Mouse (Mus musculus) intestine, embryonic 16.5 days (tissue): ENCODE measurements at regions not wholly inside any gene's neighbourhood (a gene's known extent, or its start where the extent isn't known, plus 50 kb on each side); places are given as distances from the start of the nearest gene placed in this dataset.
A peak's percentile ranks its signal among the peaks of the same experiment; 100 is the strongest.

Source experiments
- ATAC-seq: fragments of 200-750 bp; cut with Nextera tagmentation; 2 replicates; pipeline ENCODE4 v1.8.0; 2017; ENCODE audit warnings: moderate TSS enrichment, moderate library complexity
- H3K27ac ChIP-seq: fragments of 300-500 bp; sonication (generic); 2 replicates; pipeline ENCODE4 v1.5.1; 2014; ENCODE audit warnings: mild to moderate bottlenecking, low read length
- H3K27me3 ChIP-seq: fragments of 300-500 bp; sonication (generic); replicated peaks from 2 replicates; pipeline ENCODE4 v1.6.1; 2014; ENCODE audit warnings: low read length, control low read depth, mixed read lengths; ENCODE audit not compliant: control insufficient read depth, insufficient read depth
- H3K36me3 ChIP-seq: fragments of 300-500 bp; sonication (generic); 2 replicates; pipeline ENCODE4 v1.6.1; 2014; ENCODE audit warnings: low read length, control low read depth; ENCODE audit not compliant: control insufficient read depth, insufficient read depth
- H3K4me1 ChIP-seq: fragments of 300-500 bp; sonication (generic); 2 replicates; pipeline ENCODE4 v1.6.1; 2014; ENCODE audit warnings: low read length, control low read depth, mixed read lengths; ENCODE audit not compliant: control insufficient read depth, insufficient read depth
- H3K4me2 ChIP-seq: fragments of 300-500 bp; sonication (generic); 2 replicates; pipeline ENCODE4 v1.6.1; 2014; ENCODE audit warnings: low read depth, low read length, control low read depth
- H3K4me3 ChIP-seq: fragments of 300-500 bp; sonication (generic); 2 replicates; pipeline ENCODE4 v1.5.1; 2014; ENCODE audit warnings: mild to moderate bottlenecking, low read length
- H3K9ac ChIP-seq: fragments of 300-500 bp; sonication (generic); 2 replicates; pipeline ENCODE4 v1.6.1; 2014; ENCODE audit warnings: low read depth, low read length
- H3K9me3 ChIP-seq: fragments of 300-500 bp; sonication (generic); 2 replicates; pipeline ENCODE4 v1.6.1; 2016; ENCODE audit warnings: low read length, control low read depth; ENCODE audit not compliant: control insufficient read depth
- WGBS: fragments of 180-500 bp; shearing (Covaris S2); extraction: QIAGEN DNeasy Blood & Tissue Kit; methylation state at CpG from one replicate; pipeline ENCODE4 v1.1.7; 2014; 5-methylcytosine and 5-hydroxymethylcytosine counted together

- Histone ChIP-seq H3K36me3 (no peaks in the 10 kb centered on the region), H3K4me2 (no peak overlapping the region), H3K4me3 (no peak overlapping the region), H3K9ac (no peak overlapping the region), H3K9me3 (no peaks in the 10 kb centered on the region), H3K27ac (no peak overlapping the region), H3K4me1 (no peaks in the 10 kb centered on the region), H3K27me3 (no peaks in the 10 kb centered on the region)
- 56% methylated on average over 5 of the region's 5 CpGs for WGBS
- ATAC-seq = no peak
These were observed 139.8 kb upstream of the Erbb4 start for GRCm38 (mm10) chr1:69247691-69248090.

GRCm38 (mm10) chr1:69242289-69242909 is 134.5 kb upstream of the Erbb4 start:
- no peaks in the 10 kb centered on the region for H3K27me3 ChIP-seq
- H3K9ac ChIP-seq = no peak overlapping the region
- peak overlapping the region; percentile 66 for H3K4me2 ChIP-seq
- no peaks in the 10 kb centered on the region for H3K4me1 ChIP-seq
- no peak overlapping the region for H3K4me3 ChIP-seq
- H3K27ac ChIP-seq = no peak overlapping the region
- ATAC-seq = no peak
- no peaks in the 10 kb centered on the region for H3K9me3 ChIP-seq
- WGBS = 80% methylated on average over 3 of the region's 3 CpGs
- no peaks in the 10 kb centered on the region for H3K36me3 ChIP-seq

- Histone ChIP-seq H3K4me1 (no peaks in the 10 kb centered on the region), H3K4me3 (peak overlapping the region; percentile 43), H3K9ac (peak overlapping the region; percentile 51; the same call in 1 of the 2 replicates), H3K36me3 (no peaks in the 10 kb centered on the region), H3K4me2 (peak overlapping the region; percentile 66), H3K27ac (no peak overlapping the region), H3K27me3 (no peaks in the 10 kb centered on the region), H3K9me3 (no peaks in the 10 kb centered on the region)
- WGBS = 10% methylated on average over 11 of the region's 11 CpGs
- peak; percentile 71 for ATAC-seq
These were observed 133.8 kb upstream of the Erbb4 start for GRCm38 (mm10) chr1:69241502-69242214.

- Histone ChIP-seq H3K27ac (no peak overlapping the region), H3K27me3 (no peaks in the 10 kb centered on the region), H3K9me3 (no peaks in the 10 kb centered on the region), H3K4me1 (no peaks in the 10 kb centered on the region), H3K9ac (no peak overlapping the region), H3K4me3 (no peak overlapping the region), H3K4me2 (no peak overlapping the region), H3K36me3 (no peaks in the 10 kb centered on the region)
- ATAC-seq = no peak
These were observed 120.0 kb upstream of the Erbb4 start for GRCm38 (mm10) chr1:69227864-69228263.

- WGBS = 87% methylated on average over 1 of the region's 1 CpGs
These were observed 105.1 kb upstream of the Erbb4 start for GRCm38 (mm10) chr1:69212896-69213500.

GRCm38 (mm10) chr1:69202745-69203144 is 94.9 kb upstream of the Erbb4 start:
- H3K4me2 ChIP-seq = no peak overlapping the region
- H3K9me3 ChIP-seq = no peaks in the 10 kb centered on the region
- WGBS = 81% methylated on average over 2 of the region's 2 CpGs
- H3K4me1 ChIP-seq = no peaks in the 10 kb centered on the region
- ATAC-seq = no peak
- no peaks in the 10 kb centered on the region for H3K27me3 ChIP-seq
- no peak overlapping the region for H3K4me3 ChIP-seq
- no peak overlapping the region for H3K27ac ChIP-seq
- H3K36me3 ChIP-seq = no peaks in the 10 kb centered on the region
- no peak overlapping the region for H3K9ac ChIP-seq

More at GRCm38 (mm10) chr1:69212896-69213500, 105.1 kb upstream of the Erbb4 start:
- no peak overlapping the region for H3K4me3 ChIP-seq
- H3K27me3 ChIP-seq = no peaks in the 10 kb centered on the region
- no peak overlapping the region for H3K9ac ChIP-seq
- ATAC-seq = no peak
- H3K9me3 ChIP-seq = no peaks in the 10 kb centered on the region
- no peaks in the 10 kb centered on the region for H3K4me1 ChIP-seq
- H3K36me3 ChIP-seq = no peaks in the 10 kb centered on the region
- no peak overlapping the region for H3K27ac ChIP-seq
- H3K4me2 ChIP-seq = no peak overlapping the region

GRCm38 (mm10) chr1:69165202-69165601 is 57.3 kb upstream of the Erbb4 start:
- no peak overlapping the region for H3K4me2 ChIP-seq
- no peak overlapping the region for H3K27ac ChIP-seq
- ATAC-seq = no peak
- H3K27me3 ChIP-seq = no peaks in the 10 kb centered on the region
- no peak overlapping the region for H3K4me3 ChIP-seq
- H3K4me1 ChIP-seq = no peaks in the 10 kb centered on the region
- WGBS = 49% methylated on average over 5 of the region's 5 CpGs
- no peaks in the 10 kb centered on the region for H3K36me3 ChIP-seq
- no peaks in the 10 kb centered on the region for H3K9me3 ChIP-seq
- H3K9ac ChIP-seq = no peak overlapping the region
